Mouse (Mus musculus) thymus, adult 2 months (tissue): Measurements from ENCODE around the gene Gmcl1.

ENCODE experiments used
- CTCF ChIP-seq: fragments of 200-500 bp; IDR thresholded peaks from 2 replicates; pipeline ENCODE4 v1.5.1; 2012; ENCODE audit warnings: mild to moderate bottlenecking, control low read depth, low read length, moderate library complexity, borderline replicate concordance; ENCODE audit not compliant: control insufficient read depth, poor library complexity, insufficient read depth; ENCODE audit errors: extremely low read depth
- POLR2A ChIP-seq: fragments of 200-500 bp; IDR thresholded peaks from 2 replicates; pipeline ENCODE4 v1.6.1; 2012; ENCODE audit warnings: mild to moderate bottlenecking, low read length, control low read depth, moderate library complexity; ENCODE audit not compliant: control insufficient read depth, poor library complexity, insufficient read depth; ENCODE audit errors: extremely low read depth

DNA sequence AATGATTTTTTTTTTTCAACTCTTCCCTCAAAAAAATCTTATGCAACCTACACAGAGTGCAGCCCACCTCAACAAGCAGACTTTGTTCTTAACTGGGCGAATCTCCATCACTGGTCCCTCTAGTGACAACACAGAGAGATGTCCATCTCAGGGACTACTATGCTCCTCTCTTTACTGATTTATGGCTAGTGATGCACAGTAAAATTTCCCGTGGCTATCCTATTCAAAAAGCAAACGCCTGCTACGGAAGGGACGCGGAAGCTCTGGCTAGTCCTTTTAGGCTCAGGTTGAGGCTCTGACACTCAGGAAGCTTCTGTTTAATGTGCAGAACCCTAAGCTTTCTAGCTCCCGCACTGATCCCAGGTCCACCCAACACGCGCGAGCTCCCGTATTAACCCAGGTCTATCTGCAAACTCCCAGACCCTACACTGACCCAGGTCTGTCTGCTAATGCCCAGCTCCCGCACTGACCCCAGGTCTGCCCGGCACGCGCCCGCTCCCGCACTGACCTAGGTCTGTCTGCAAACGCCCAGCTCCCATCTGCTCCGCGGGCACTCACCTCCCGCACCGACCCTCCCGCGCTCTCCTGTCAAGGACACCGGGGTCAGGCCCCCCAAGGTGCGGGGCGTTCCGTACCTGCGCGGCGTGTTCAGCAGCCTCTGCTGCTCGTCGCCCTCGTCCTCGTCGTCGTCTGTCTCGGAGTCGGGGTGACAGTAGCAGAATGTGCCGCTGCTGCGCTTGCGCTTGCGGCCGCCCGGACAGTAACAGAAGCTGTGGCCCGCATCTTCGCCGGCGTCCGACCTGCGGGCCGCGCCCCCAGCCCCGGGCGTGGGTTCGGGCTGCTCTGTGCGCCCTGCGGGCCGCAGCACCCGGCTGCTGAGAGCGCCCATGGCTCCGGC is 658 bp downstream of the Gmcl1 start:
- no peak for TF ChIP-seq POLR2A
- TF ChIP-seq CTCF: no peak
